Mouse (Mus musculus) layer of hippocampus, postnatal 10 days (tissue): ENCODE measurements around the gene Leng1. TPM values are rescaled to one million over a fixed set of nuclear protein-coding genes. Genes with fewer than 3 reads are reported as not detected.
"Not testable (repeated sequence)": the region's sequence is repeated elsewhere in the genome, so short reads cannot be mapped to it uniquely, and the experiment has no call there.

Experiments used
- DNase-seq, 2 experiments: peaks; one replicate each; pipeline ENCODE4 v3.0.0; 2021; ENCODE audit warnings: low spot score in 2 of 2
- long read RNA-seq: library from polyadenylated mRNA; stranded (forward); transcript quantifications from one replicate; pipeline ENCODE4 v2.0.0, GENCODE M21; 2023
- total RNA-seq, 2 experiments: library from RNA; stranded (reverse); gene quantifications; 2 replicates each; pipeline ENCODE4 v1.2.3; 2021

Gene Leng1
- 1 to 10 TPM; 6.1 to 7.3 TPM for total RNA-seq
- long read RNA-seq, transcript Leng1-201 (4 exons, 2,222 nt): major isoform, 17 of 18 reads
- long read RNA-seq, partial matches to known transcripts: 0 of 18 reads
- long read RNA-seq, other reads (novel, unspliced or antisense): 1 of 18 reads

GRCm38 (mm10) chr7:3665215-3666114 lies at the start of gene Leng1:
Gene Leng1 (minus strand): TSS chr7:3665840.
- peak; percentile 93 to 95 for DNase-seq

DNA sequence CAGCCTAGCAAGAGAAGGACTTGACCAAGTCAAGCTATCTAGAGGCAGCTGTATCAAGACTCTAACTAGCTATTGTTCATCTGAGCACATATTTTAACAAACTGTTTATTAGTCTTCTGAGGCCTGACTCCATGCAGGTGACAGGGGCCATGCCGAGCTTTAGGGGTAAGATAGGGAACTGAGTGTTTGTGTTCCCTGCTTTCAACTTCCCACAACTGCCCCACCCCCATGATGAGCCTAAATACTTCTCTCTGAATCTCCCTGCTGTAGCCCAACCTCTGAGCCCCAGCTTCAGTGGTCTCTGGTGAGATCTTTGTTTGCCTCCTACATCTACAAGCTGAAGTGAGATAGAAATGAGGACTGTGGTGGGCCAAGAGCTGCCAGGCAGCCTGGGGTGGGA lies 49.6 kb upstream of the Leng1 start:
- DNase-seq: peak; percentile 2 to 7

GRCm38 (mm10) chr7:3712264-3712942 lies 46.8 kb upstream of the Leng1 start:
- DNase-seq: no peak

- DNase-seq: no peak
Observed at GRCm38 (mm10) chr7:3709000-3709399, 43.4 kb upstream of the Leng1 start.

DNA sequence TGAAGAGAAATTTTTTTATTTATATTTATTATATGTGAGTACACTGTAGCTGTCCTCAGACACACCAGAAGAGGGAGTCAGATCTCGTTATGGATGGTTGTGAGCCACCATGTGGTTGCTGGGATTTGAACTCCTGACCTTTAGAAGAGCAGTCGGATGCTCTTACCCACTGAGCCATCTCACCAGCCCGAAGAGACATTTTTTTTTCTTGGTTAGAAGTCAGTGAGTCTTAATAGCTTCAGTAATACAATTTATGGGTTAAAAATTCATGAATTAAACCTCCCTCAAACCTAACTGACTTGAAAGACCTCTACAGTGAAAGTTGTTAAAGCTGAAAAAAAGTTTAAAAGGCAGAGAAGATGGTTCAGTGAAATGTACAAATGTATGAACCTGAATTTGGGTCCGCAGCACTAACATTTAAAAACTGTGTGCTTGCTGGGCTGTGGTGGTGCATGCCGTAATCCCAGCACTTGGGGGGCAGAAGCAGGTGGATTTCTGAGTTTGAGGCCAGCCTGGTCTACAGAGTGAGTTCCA lies 42.9 kb upstream of the Leng1 start:
- not testable (repeated sequence) for DNase-seq

DNA sequence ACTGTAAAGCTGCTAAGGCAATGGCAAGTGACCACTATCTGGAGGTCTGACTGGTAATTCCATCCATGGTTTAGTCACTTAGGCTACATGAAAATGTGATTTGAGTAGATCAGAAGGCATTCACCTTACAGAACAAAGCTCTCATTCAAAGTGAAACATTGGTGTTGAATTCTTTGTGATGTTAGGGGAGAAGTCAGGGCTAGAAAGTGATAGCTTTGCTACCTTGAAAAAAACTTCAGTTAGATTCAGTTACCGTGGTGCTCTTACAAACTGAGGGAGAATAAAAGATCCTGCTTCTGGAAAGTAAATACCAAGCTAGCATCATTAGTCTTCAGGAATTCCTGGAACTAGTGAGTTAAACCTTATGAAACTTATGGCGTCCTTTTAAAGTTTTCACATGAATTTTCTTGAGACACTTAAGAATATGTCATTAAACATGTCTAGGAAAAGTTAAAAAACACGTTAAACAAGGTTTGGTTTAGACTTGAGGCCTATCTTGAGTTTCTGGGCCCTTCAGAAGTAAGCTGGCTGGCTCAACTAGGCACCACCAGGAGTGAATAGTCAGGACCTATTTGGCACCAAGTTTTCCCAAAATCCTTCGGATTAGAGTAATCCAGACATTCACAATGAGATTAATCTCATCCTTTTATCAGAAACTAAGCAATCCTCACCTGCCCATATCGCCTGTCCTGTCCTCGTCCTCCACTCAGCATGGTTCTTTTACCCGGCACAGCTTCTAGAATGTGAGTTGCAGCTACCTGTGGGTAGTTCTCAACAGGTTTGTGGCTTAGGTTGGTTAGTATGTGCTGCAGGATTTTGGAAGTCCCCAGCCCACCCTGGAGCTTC lies 42.2 kb upstream of the Leng1 start:
- DNase-seq: no peak

DNA sequence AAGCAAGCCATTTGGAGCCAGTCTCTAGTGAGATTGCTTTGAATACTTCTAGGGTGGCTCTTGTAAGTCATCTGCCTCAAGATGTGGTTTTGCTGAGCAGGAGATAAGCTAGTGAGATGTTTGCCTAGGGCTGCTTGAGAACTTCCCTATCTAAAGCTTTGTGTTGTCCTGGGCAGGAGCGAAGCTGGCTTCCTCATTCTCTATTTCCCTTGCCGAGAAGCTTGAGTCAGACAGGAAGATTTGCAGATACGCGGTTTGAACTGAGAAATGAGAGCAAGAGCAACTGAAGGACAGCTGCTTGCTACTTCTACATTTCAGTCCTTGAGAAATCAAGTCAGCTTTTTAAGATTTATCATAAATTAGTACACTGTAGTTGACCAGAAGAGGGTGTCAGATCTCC lies 41.4 kb upstream of the Leng1 start:
- no peak for DNase-seq

GRCm38 (mm10) chr7:3706343-3706934 lies 40.8 kb upstream of the Leng1 start:
- DNase-seq: no peak

GRCm38 (mm10) chr7:3705911-3706310 lies 40.3 kb upstream of the Leng1 start:
- DNase-seq: no peak

DNA sequence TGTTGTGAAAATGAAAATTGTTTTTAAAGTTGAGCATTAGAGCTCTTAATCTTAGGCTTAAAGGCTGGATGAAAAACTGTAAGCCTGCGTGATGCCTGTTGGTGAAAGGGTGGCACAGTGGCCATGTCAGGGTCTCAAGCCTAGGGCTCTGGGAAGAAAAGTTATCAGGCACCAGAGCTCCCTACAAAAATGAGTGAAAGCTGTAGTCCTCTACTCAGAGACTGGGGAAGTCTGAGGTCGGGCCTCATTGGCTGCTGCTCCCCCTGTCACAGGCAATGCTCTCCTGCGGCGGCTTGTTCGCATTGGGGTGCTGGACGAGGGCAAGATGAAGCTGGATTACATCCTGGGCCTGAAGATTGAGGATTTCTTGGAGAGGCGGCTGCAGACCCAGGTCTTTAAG lies 39.8 kb upstream of the Leng1 start:
- not testable (repeated sequence) for DNase-seq

DNA sequence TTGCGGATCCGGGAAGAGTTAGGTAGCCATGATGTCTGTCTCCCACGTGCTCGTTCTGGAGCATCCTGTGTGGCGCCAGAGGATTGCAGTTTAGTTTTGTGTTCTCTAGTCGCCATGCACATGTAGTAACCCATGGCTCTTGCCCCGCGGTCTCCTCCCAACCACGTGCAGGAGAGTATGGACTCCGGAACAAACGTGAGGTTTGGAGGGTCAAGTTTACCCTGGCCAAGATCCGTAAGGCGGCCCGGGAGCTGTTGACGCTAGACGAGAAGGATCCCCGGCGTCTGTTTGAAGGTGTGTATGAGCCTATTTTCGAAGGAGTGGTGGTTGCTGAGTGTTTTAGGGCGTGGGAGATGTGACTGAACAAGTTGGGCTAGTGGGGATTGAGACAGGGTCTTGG lies 38.8 kb upstream of the Leng1 start:
- no peak for DNase-seq

GRCm38 (mm10) chr7:3703879-3704441 lies 38.3 kb upstream of the Leng1 start, which contains the start of gene Rps9:
Gene Rps9 (plus strand): TSS chr7:3703993.
- DNase-seq: peak; percentile 96 to 97

DNA sequence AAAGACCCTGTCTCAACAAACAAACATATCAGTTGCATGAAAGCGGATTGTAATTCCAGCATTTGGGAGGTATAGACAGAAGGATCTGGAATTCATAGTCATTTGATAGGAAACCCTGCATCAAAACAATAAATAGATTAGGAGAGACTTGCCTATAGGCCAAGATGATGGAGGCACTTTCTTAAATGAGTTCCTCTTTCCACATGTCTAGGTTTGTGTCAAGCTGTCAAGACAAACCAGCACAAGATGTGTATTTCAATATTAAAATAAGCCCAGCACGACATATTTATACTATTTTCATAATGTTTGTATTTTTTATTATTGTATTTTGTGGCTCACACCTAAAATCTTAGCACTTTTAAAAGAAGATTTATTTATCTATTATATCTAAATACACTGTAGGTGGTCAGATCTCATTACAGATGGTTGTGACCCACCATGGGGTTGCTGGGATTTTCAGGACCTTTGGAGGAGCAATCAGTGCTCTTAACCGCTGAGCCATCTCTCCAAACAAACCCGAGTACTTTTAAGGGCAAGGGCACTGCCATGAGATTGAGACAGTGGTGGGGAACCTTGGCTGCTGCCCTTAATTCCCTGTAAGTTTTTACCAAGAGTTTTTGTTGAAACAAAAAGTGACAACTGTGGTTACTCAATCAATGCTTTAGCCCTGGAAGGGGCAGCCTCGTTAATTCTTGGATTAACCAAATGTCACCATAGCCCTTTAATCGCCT lies 37.7 kb upstream of the Leng1 start:
- DNase-seq: no peak

DNA sequence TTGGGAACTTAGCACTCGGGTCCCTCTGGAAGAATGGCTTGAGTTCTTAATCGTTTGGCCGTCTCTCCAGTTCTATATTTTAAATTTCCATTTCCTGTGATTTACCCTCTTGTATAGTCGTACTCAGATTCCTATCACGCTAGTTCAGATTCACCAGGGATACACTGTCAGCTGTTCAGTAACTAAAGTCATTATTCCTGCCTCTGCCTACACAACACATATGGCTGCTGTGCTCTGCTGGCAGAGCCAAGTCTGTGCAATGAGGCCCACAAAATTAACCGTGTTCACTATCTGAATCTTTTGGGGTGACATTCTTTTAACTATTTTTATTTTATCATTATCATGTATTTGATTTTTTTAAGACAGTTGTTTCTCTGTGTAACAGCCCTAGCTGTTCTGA lies 32.8 kb upstream of the Leng1 start:
- DNase-seq: no peak

- DNase-seq: not testable (repeated sequence)
Observed at GRCm38 (mm10) chr7:3694949-3695305, 29.3 kb upstream of the Leng1 start.

GRCm38 (mm10) chr7:3694076-3694948 lies 28.7 kb upstream of the Leng1 start:
- peak; percentile 46 to 63 for DNase-seq

DNA sequence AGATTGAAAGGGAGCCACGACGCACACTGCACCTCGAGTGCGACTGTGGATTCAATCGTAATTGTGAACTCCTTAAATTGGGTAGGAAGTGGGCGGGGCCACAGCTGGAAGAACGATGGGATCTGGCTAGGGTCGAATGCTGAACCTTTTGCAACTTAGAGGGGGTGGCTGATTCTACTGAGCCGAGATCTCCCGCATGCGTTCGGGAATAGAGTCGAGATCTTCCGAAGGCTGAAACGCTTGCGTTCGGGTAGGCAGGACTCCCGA lies 28.1 kb upstream of the Leng1 start:
- no peak for DNase-seq

- peak; percentile 97 to 98 for DNase-seq
Observed at GRCm38 (mm10) chr7:3692987-3693808, 27.6 kb upstream of the Leng1 start, which contains the start of gene Mboat7. Gene Mboat7 (minus strand): TSS chr7:3693523.
